Mouse (Mus musculus): ENCODE measurements at regions not wholly inside any gene's neighbourhood (a gene's known extent, or its start where the extent isn't known, plus 50 kb on each side); places are given as distances from the start of the nearest gene placed in this dataset.
"Not testable (repeated sequence)": the region's sequence is repeated elsewhere in the genome, so short reads cannot be mapped to it uniquely, and the experiment has no call there.

- DNase-seq: no peak
These were observed 53.4 kb downstream of the Rps12 start for GRCm38 (mm10) chr10:23733679-23734078.

GRCm38 (mm10) chr10:23725960-23726714 lies 60.9 kb downstream of the Rps12 start:
- not testable (repeated sequence) for DNase-seq

GRCm38 (mm10) chr10:23718124-23718523 lies 69.0 kb downstream of the Rps12 start:
- DNase-seq: no peak

- no peak for DNase-seq
These were observed 71.6 kb downstream of the Rps12 start for GRCm38 (mm10) chr10:23715511-23715910.

GRCm38 (mm10) chr10:23715101-23715500 lies 72.0 kb downstream of the Rps12 start:
- DNase-seq: no peak

- DNase-seq: no peak
These were observed 74.2 kb downstream of the Rps12 start for GRCm38 (mm10) chr10:23712691-23713378.

- DNase-seq: no peak
These were observed 75.5 kb downstream of the Rps12 start for GRCm38 (mm10) chr10:23711416-23712171.

DNA sequence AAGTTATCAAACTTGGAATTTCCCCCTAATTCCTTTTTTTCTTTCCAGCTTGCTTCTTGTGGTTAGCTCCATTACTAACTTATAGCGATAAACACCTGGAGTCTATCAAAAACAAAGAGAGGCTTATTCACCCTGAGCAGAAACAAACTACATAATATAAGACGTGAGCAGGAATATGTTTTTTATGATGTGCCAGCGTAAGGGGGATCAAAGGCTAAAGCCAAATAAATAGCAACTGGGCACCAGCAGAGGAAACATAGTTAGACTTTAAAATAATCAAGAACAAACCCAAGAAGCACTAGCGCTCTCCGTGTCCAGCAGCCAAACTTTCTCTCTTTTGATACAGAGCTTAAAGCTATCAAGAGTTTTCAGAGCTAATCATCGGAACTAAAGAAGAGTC lies 76.1 kb downstream of the Rps12 start:
- DNase-seq: no peak

DNA sequence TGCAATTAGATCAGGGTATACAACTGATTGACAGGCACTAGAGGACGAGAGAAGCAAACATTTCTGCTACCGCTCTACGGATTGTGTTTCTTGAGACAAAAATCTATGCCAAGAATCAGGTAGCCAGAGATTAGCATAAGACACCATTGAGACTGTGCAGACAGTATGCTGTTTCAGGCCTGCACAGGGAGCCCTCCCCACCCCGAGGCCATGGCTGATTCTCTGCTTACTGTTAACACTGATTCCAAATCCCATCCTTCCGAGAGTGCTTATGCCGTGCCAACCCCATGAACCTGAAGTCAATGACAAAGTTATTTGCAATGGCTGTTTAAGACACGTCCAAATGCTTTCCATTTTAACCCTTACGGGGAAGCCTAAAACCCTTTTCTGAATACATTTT lies 78.8 kb downstream of the Rps12 start:
- no peak for DNase-seq

- DNase-seq: no peak
These were observed 79.9 kb downstream of the Rps12 start for GRCm38 (mm10) chr10:23707141-23707540.

GRCm38 (mm10) chr10:23704048-23704447 lies 83.0 kb downstream of the Rps12 start:
- no peak for DNase-seq

- DNase-seq: no peak
These were observed 95.8 kb downstream of the Rps12 start for GRCm38 (mm10) chr10:23691291-23691690.

DNA sequence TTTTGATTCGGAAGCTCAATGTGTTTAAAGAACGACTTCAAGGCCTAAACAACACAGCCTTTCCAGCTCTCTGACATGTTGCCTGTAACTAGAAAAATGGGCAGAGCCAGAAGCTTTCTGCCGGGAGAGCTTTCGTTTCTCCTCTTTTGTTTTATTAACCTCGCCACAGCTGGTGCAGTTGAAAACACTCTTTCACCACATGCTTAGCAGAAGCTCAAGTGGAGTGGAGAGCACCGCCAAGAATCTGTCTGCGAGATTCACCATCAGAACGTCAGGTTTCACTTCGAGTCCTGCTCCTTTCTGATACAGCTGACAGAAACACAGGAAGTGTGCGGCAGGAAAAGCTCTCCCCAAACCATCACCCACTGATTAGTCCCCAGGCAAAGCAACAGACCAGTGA lies 100.1 kb downstream of the Rps12 start:
- DNase-seq: peak; percentile 38

DNA sequence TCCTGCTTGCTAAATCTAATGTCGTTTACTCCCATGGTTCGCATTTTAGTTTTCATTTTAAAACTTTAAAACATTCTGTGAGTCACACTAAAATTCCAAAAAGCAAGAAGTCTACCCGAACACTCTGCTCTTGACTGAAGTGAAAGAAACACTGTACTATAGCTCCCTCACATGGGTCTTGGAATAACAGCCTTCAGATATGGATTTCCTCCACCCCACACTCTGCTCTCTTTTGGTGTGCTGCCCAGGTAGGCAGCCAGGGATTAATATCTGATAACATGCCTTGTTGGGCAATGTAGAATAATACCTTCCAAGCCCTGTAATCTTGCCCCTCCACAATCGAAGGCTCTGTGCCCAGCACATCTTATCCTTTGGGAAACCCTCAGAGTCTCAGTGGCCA lies 104.0 kb downstream of the Rps12 start:
- DNase-seq: no peak

GRCm38 (mm10) chr10:23675911-23676310 lies 111.2 kb downstream of the Rps12 start:
- no peak for DNase-seq

DNA sequence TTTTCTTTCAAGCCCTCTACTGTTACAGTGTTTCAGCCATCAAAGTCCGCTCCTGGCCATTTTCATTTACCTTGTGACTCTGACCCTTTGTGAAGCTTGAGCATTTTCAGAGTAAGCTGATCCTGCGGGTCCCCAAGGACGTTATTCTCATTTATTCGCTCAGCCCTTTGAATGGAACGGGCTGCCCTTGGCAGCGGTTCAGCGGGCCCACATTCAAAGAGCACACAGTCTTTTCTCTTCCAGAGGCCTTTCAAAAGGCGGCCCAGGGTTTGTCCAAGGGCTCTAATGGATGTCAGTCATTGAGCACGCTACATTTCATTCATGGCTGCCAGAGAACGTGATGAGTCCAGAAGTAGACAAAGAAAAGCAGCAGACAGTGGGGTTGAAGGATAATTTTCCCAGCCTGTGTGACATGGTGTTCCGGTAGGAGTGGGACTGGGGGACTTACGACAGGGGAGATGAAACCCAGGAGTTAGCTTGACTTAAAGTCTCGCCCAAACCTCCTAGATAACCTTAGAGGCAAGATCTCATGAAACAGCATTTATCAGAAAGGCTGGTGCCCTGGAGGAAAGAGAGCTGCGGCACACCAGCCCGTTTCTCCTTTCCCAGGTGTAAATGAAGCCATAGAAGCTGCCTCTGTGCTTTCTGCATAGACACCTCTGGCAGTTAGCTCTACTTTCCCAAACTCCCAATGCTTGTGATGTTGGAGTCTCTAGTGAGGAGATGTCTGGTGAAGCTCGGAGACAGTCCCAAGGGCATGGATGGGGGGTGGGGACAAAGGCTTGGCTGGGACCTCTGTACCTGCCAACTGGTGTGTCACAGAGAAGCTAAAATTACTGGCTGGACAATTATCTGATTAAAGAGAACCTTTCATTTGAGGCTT lies 112.2 kb downstream of the Rps12 start:
- no peak for DNase-seq

GRCm38 (mm10) chr10:23672296-23672695 lies 114.8 kb downstream of the Rps12 start:
- no peak for DNase-seq

GRCm38 (mm10) chr10:23671494-23671893 lies 115.6 kb downstream of the Rps12 start:
- peak; percentile 22 for DNase-seq

DNA sequence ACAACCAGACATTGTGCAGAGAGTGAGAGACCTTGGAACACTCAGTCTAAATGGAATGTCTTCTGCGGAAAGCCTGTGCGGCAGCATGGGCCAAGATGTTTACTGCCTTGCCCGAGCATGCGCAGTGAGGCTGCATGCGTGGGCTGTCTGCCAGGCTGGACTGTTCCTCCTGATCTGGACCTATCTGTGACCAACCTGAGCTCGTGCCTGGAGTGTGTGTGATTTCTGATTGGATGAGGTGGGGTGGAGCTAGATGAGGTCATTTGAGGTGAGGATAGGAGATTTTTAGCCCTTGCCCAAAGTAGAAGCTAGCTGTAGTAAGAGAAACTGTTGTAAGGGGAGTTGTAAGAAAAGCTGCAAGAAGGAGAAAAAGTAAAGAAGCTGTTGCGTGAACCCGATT lies 121.2 kb downstream of the Rps12 start:
- not testable (repeated sequence) for DNase-seq

- DNase-seq: no peak
These were observed 160.9 kb downstream of the Rps12 start for GRCm38 (mm10) chr10:23626201-23626600.

DNA sequence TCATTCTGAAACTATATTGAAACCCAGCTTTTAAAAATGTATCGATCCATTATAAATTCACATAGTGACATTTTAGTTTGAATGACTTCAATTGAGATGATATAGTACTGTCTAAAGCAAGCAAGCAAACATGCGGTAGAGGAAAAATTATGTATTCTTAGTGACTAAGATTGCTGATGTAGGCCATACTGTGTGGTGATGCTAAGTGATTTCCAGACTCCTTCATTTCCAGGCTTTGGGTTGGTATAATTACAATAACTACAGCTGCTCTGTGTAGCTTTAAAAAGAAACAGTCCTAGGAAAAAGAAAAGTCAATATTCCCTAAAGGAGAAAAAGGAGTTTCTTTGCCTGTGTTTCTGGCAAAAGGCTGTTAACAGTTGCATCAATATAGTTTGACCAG lies 175.0 kb downstream of the Rps12 start:
- DNase-seq: no peak

GRCm38 (mm10) chr10:23611183-23611582 lies 175.9 kb downstream of the Rps12 start:
- DNase-seq: peak; percentile 54

DNA sequence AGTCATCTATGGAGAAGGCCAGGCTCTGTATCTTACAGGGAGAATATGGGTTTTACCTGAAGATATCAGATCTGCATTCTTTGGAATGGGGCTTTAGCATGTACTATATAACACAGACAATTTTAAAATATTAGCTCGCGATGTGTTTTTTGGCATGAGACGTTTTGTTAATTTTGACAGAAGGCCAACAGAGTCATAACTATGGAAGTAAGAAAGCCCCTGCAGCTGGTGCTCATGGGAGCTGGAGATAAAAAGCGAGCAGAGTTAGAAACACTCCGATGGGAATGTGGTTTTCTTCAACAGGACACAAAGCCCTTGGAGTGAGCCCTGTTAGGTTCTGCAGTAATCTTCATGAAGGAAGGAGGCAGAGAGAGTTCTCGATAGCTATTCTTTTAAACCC lies 176.6 kb downstream of the Rps12 start:
- DNase-seq: no peak
